Mouse (Mus musculus) ES-E14 (cell line): ENCODE data around the gene Zp3. TPM values are rescaled to one million over a fixed set of nuclear protein-coding genes. Genes with fewer than 3 reads are reported as not detected.

Experiments used
- DNase-seq: peaks from one replicate; pipeline ENCODE4 v3.0.0-alpha.2; 2013; ENCODE audit warnings: low read depth, low spot score
- H3K27ac ChIP-seq: 2 replicates; pipeline ENCODE4 v1.5.1; 2012; ENCODE audit warnings: low read depth, mild to moderate bottlenecking, low read length, moderate library complexity, mixed read lengths; ENCODE audit not compliant: poor library complexity, insufficient read depth, severe bottlenecking
- H3K36me3 ChIP-seq: 2 replicates; pipeline ENCODE4 v1.6.1; 2012; ENCODE audit warnings: mild to moderate bottlenecking, low read length, moderate library complexity, mixed read lengths; ENCODE audit not compliant: control insufficient read depth, poor library complexity, insufficient read depth, severe bottlenecking
- H3K4me1 ChIP-seq, 2 experiments: fragments of 150-350 bp in 1 of 2; sonication (generic) in 1 of 2; 2 replicates each; pipeline ENCODE4 v1.6.1; 2012; ENCODE audit warnings: low read length in 2 of 2, mild to moderate bottlenecking in 1 of 2, mixed read lengths in 1 of 2; ENCODE audit not compliant: control insufficient read depth in 2 of 2, insufficient read depth in 2 of 2, poor library complexity in 1 of 2
- H3K4me3 ChIP-seq, 2 experiments: fragments of 150-350 bp in 1 of 2; sonication (generic) in 1 of 2; 2 replicates each; pipeline ENCODE4 v1.5.1; 2012; ENCODE audit warnings: low read length in 2 of 2, low read depth in 1 of 2, mild to moderate bottlenecking in 1 of 2, mixed read lengths in 1 of 2; ENCODE audit not compliant: insufficient read depth in 1 of 2, poor library complexity in 1 of 2, severe bottlenecking in 1 of 2
- H3K9ac ChIP-seq: 2 replicates; pipeline ENCODE4 v1.6.1; 2012; ENCODE audit warnings: low read depth, mild to moderate bottlenecking, low read length, mixed read lengths; ENCODE audit not compliant: poor library complexity, insufficient read depth, severe bottlenecking
- H3K9me3 ChIP-seq: fragments of 150-350 bp; sonication (generic); 2 replicates; pipeline ENCODE4 v1.6.1; 2012; ENCODE audit warnings: low read depth, mild to moderate bottlenecking, low read length; ENCODE audit not compliant: control insufficient read depth, insufficient read depth
- CHD2 ChIP-seq: IDR thresholded peaks from 2 replicates; pipeline ENCODE4 v1.6.1; 2014; ENCODE audit warnings: mild to moderate bottlenecking, low read depth, low read length, inconsistent platforms
- HCFC1 ChIP-seq: IDR thresholded peaks from 2 replicates; pipeline ENCODE4 v1.6.1; 2012; ENCODE audit warnings: low read length, inconsistent platforms, borderline replicate concordance; ENCODE audit not compliant: insufficient read depth
- MAFK ChIP-seq: IDR thresholded peaks from 2 replicates; pipeline ENCODE4 v1.6.1; 2014; ENCODE audit warnings: mild to moderate bottlenecking, low read depth, low read length, inconsistent platforms; ENCODE audit not compliant: insufficient read depth
- ZC3H11A ChIP-seq: IDR thresholded peaks from 2 replicates; pipeline ENCODE4 v1.6.1; 2012; ENCODE audit warnings: low read depth, mild to moderate bottlenecking, inconsistent platforms, low read length, borderline replicate concordance
- ZNF384 ChIP-seq: IDR thresholded peaks from 2 replicates; pipeline ENCODE4 v1.6.1; 2012; ENCODE audit warnings: low read depth, low read length, inconsistent platforms
- in situ Hi-C, 2 experiments: fragments of 600-800 bp; cut with MboI; formaldehyde crosslinking; loops; one replicate each; pipeline ENCODE4 v1.15.1; 2025; ENCODE audit warnings: low sequenced_read_pairs in 2 of 2, inconsistent platforms in 1 of 2; ENCODE audit not compliant: unreplicated experiment in 2 of 2
- total RNA-seq: library from RNA; depleted of rRNA; stranded (reverse); fragments of 300-350 nt; gene quantifications from 2 replicates; pipeline ENCODE4 v1.2.3, GENCODE M21; 2012; rRNA removed

The Zp3 gene
- total RNA-seq, 1 experiment = 12.7 TPM

DNA sequence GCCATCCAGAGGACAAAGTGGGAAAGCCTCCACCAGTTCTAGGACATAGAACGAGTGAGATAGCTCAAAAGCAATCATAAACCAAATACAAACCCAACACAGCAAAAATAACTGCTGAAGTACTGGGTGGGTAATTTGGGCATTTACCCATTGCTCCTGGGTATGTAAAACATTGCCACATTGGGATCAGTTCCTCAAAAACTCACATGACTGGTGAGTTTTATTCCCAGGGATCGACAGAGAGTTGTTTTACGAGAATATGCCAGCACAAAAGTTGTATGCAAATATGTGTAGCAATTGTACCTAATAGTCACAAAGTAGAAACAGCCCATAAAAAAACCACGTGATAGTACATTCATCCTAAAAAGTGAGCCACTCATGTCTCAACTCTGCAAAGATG is 55.0 kb downstream of the Zp3 start:
- Histone ChIP-seq H3K9ac (no peak overlapping the region), H3K4me1 (peaks cover 0 to 6% of the 10 kb centered on the region in 2 experiments; a peak in 1 of 4 replicates), H3K36me3 (peaks cover 24% of the 10 kb centered on the region), H3K27ac (no peak overlapping the region), H3K9me3 (no peaks in the 10 kb centered on the region), H3K4me3 (no peak overlapping the region)
- DNase-seq = no peak
- in situ Hi-C loops = no loop called here
- no peak for TF ChIP-seq HCFC1
- TF ChIP-seq ZC3H11A = no peak
- no peak for TF ChIP-seq MAFK
- no peak for TF ChIP-seq ZNF384

DNA sequence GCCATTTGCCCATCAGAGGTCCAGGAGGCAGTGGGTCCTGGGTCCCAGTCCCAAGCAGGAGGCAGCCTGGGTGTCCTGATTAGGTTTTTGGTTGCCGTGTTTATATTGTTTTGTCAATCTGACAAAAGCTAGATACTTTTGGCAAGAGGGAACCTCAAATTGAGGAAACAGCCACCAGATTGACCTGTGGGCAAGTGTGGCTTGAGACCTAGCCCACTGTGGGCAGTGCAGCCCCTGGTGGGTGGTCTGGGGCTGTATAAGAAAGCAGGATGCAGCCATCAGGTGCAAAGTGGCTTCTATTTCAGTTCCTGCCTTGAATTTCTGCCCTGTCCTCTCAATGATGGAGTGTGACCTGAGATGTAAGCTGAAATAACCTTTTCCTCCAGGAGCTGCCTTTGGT is 55.4 kb downstream of the Zp3 start:
- H3K27ac ChIP-seq = no peak overlapping the region
- no peaks in the 10 kb centered on the region for H3K9me3 ChIP-seq
- peaks cover 1 to 6% of the 10 kb centered on the region in 2 experiments; a peak in 2 of 4 replicates for H3K4me1 ChIP-seq
- no peak for TF ChIP-seq CHD2
- no peak for TF ChIP-seq ZNF384
- no peak for TF ChIP-seq MAFK
- no peak for TF ChIP-seq HCFC1
- no peak for TF ChIP-seq ZC3H11A
- H3K4me3 ChIP-seq = no peak overlapping the region
- in situ Hi-C loops = no loop called here
- H3K9ac ChIP-seq = no peak overlapping the region
- peaks cover 20% of the 10 kb centered on the region for H3K36me3 ChIP-seq
- DNase-seq = no peak

DNA sequence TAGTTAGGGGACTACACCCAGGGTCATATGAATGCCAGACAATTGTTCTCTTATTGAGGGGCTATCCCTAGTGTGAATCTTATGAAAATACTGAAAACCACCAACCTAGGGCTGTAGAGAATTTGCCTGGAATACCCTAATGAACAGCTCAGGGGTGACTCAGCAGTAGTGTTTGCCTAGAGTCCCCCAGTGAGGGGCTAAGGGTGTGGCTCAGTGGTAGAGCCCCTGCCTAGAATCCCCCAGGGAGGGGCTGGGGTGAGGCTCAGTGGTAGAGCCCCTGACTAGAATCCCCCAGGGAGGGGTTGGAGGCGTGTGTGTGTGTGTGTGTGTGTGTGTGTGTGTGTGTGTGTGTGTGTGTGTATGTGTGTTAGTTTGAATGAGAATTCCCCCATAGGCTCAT is 56.8 kb downstream of the Zp3 start:
- no peak for DNase-seq
- TF ChIP-seq ZC3H11A (no peak), MAFK (no peak; the same call in 1 of the 2 replicates), CHD2 (no peak), HCFC1 (no peak), ZNF384 (no peak)
- peaks cover 4 to 6% of the 10 kb centered on the region in 2 experiments; a peak in 3 of 4 replicates for H3K4me1 ChIP-seq
- no peak overlapping the region for H3K9ac ChIP-seq
- no peak overlapping the region for H3K4me3 ChIP-seq
- H3K36me3 ChIP-seq = peaks cover 10% of the 10 kb centered on the region; the same call in 1 of the 2 replicates
- H3K9me3 ChIP-seq = no peaks in the 10 kb centered on the region
- H3K27ac ChIP-seq = no peak overlapping the region
- in situ Hi-C loops = no loop called here

Other genes starting within 250 kb of the Zp3 start
- 38.7 and 42.2 TPM in 2 replicates for gene Tmem120a, start 235.7 kb upstream of the Zp3 start, total RNA-seq
- not detected in 2 replicates for gene Styxl1, start 201.7 kb upstream of the Zp3 start, total RNA-seq
- 181 and 223 TPM in 2 replicates for gene Mdh2, start 201.6 kb upstream of the Zp3 start, total RNA-seq
- 0.18 and 0.90 TPM in 2 replicates for gene Srrm3, start 173.2 kb upstream of the Zp3 start, total RNA-seq
- 630 and 878 TPM in 2 replicates for gene Hspb1, start 92.2 kb upstream of the Zp3 start, total RNA-seq
- 109 and 176 TPM in 2 replicates for gene Ywhag, start 45.5 kb upstream of the Zp3 start, total RNA-seq
- 10.9 and 11.0 TPM in 2 replicates for gene Ssc4d, start 5.6 kb upstream of the Zp3 start, total RNA-seq
- 26.7 and 28.3 TPM in 2 replicates for gene Dtx2, start 14.7 kb downstream of the Zp3 start, total RNA-seq
- gene Upk3b, start 58.4 kb downstream of the Zp3 start, total RNA-seq = 1.6 and 2.2 TPM in 2 replicates
- gene Upk3bl, start 74.4 kb downstream of the Zp3 start, total RNA-seq = 2.2 and 5.1 TPM in 2 replicates
- gene Rasa4, start 103.8 kb downstream of the Zp3 start, total RNA-seq = 17.4 and 21.7 TPM in 2 replicates
- gene Polr2j, start 136.5 kb downstream of the Zp3 start, total RNA-seq = 168 and 195 TPM in 2 replicates
- 74.7 and 89.7 TPM in 2 replicates for gene Lrwd1, start 156.0 kb downstream of the Zp3 start, total RNA-seq
- 11.3 and 13.3 TPM in 2 replicates for gene Alkbh4, start 156.0 kb downstream of the Zp3 start, total RNA-seq
- gene Orai2, start 190.6 kb downstream of the Zp3 start, total RNA-seq = 2.9 and 4.8 TPM in 2 replicates
- gene Prkrip1, start 218.9 kb downstream of the Zp3 start, total RNA-seq = 39.1 and 52.8 TPM in 2 replicates